Mouse (Mus musculus): Measurements from ENCODE around the gene Klhl35. TPM values are rescaled to one million over a fixed set of nuclear protein-coding genes. Genes with fewer than 3 reads are reported as not detected.

Klhl35 gene
- polyA plus RNA-seq, 1 experiment = 1.1 TPM

GRCm38 (mm10) chr7:99452859-99453258, 12.9 kb upstream of the Klhl35 start:
- Histone ChIP-seq H3K27ac (ENCODE audit: insufficient read depth, low read length) (no peak overlapping the region), H3K4me3 (replicated peaks; ENCODE audit: insufficient read depth, low read depth, low read length) (no peak overlapping the region), H3K4me1 (ENCODE audit: control insufficient read depth, insufficient read depth, low read length) (peaks cover 2% of the 10 kb centered on the region; the same call in 1 of the 2 replicates), H3K27me3 (ENCODE audit: control insufficient read depth, insufficient read depth, low read length) (no peaks in the 10 kb centered on the region)
- TF ChIP-seq CTCF (IDR thresholded peaks at IDR 0.05; ENCODE audit: borderline replicate concordance, insufficient read depth, low read depth, low read length) = no peak
- TF ChIP-seq POLR2A (IDR thresholded peaks at IDR 0.05; ENCODE audit: borderline replicate concordance, insufficient read depth, low read length) = no peak
- DNase-seq = no peak
- 88% methylated on average over 7 of the region's 7 CpGs for WGBS

GRCm38 (mm10) chr7:99454044-99454443, 11.8 kb upstream of the Klhl35 start:
- TF ChIP-seq POLR2A (IDR thresholded peaks at IDR 0.05; ENCODE audit: borderline replicate concordance, insufficient read depth, low read length) = no peak
- no peak for TF ChIP-seq CTCF (IDR thresholded peaks at IDR 0.05; ENCODE audit: borderline replicate concordance, insufficient read depth, low read depth, low read length)
- H3K27me3 ChIP-seq (ENCODE audit: control insufficient read depth, insufficient read depth, low read length) = no peaks in the 10 kb centered on the region
- no peak overlapping the region for H3K4me3 ChIP-seq (replicated peaks; ENCODE audit: insufficient read depth, low read depth, low read length)
- 70% methylated on average over 4 of the region's 4 CpGs for WGBS
- DNase-seq = no peak
- H3K27ac ChIP-seq (ENCODE audit: insufficient read depth, low read length) = no peak overlapping the region
- peaks cover 2% of the 10 kb centered on the region; the same call in 1 of the 2 replicates for H3K4me1 ChIP-seq (ENCODE audit: control insufficient read depth, insufficient read depth, low read length)

GRCm38 (mm10) chr7:99458849-99459248, 7.0 kb upstream of the Klhl35 start:
- WGBS = 95% methylated on average over 8 of the region's 8 CpGs
- no peak overlapping the region for H3K27ac ChIP-seq (ENCODE audit: insufficient read depth, low read length)

GRCm38 (mm10) chr7:99459888-99460652, 5.7 kb upstream of the Klhl35 start:
- H3K27ac ChIP-seq (ENCODE audit: insufficient read depth, low read length) = no peak overlapping the region

More at GRCm38 (mm10) chr7:99458849-99459248, 7.0 kb upstream of the Klhl35 start:
- H3K4me1 ChIP-seq (ENCODE audit: control insufficient read depth, insufficient read depth, low read length) = 0 out of 2 replicates have a peak, but pooled peaks cover 2% of the 10 kb centered on the region
- no peak for DNase-seq
- no peak for TF ChIP-seq CTCF (IDR thresholded peaks at IDR 0.05; ENCODE audit: borderline replicate concordance, insufficient read depth, low read depth, low read length)
- TF ChIP-seq POLR2A (IDR thresholded peaks at IDR 0.05; ENCODE audit: borderline replicate concordance, insufficient read depth, low read length) = no peak
- H3K4me3 ChIP-seq (replicated peaks; ENCODE audit: insufficient read depth, low read depth, low read length) = no peak overlapping the region
- no peaks in the 10 kb centered on the region for H3K27me3 ChIP-seq (ENCODE audit: control insufficient read depth, insufficient read depth, low read length)

GRCm38 (mm10) chr7:99463120-99463519, 2.7 kb upstream of the Klhl35 start:
- DNase-seq = no peak
- Histone ChIP-seq H3K27me3 (ENCODE audit: control insufficient read depth, insufficient read depth, low read length) (no peaks in the 10 kb centered on the region), H3K4me3 (replicated peaks; ENCODE audit: insufficient read depth, low read depth, low read length) (no peak overlapping the region), H3K4me1 (ENCODE audit: control insufficient read depth, insufficient read depth, low read length) (peaks cover 23% of the 10 kb centered on the region), H3K27ac (ENCODE audit: insufficient read depth, low read length) (no peak overlapping the region)
- TF ChIP-seq CTCF (IDR thresholded peaks at IDR 0.05; ENCODE audit: borderline replicate concordance, insufficient read depth, low read depth, low read length) = no peak
- TF ChIP-seq POLR2A (IDR thresholded peaks at IDR 0.05; ENCODE audit: borderline replicate concordance, insufficient read depth, low read length) = no peak
- 91% methylated on average over 2 of the region's 2 CpGs for WGBS

More at GRCm38 (mm10) chr7:99459888-99460652, 5.7 kb upstream of the Klhl35 start:
- TF ChIP-seq CTCF (IDR thresholded peaks at IDR 0.05; ENCODE audit: borderline replicate concordance, insufficient read depth, low read depth, low read length) (no peak), POLR2A (IDR thresholded peaks at IDR 0.05; ENCODE audit: borderline replicate concordance, insufficient read depth, low read length) (no peak)
- H3K27me3 ChIP-seq (ENCODE audit: control insufficient read depth, insufficient read depth, low read length) = no peaks in the 10 kb centered on the region
- DNase-seq = no peak
- no peak overlapping the region for H3K4me3 ChIP-seq (replicated peaks; ENCODE audit: insufficient read depth, low read depth, low read length)
- 70% methylated on average over 15 of the region's 15 CpGs for WGBS
- peaks cover 4% of the 10 kb centered on the region for H3K4me1 ChIP-seq (ENCODE audit: control insufficient read depth, insufficient read depth, low read length)

GRCm38 (mm10) chr7:99467916-99468282, 2.1 kb downstream of the Klhl35 start:
- Histone ChIP-seq H3K27me3 (ENCODE audit: control insufficient read depth, insufficient read depth, low read length) (no peaks in the 10 kb centered on the region), H3K4me3 (replicated peaks; ENCODE audit: insufficient read depth, low read depth, low read length) (peak overlapping the region; percentile 54), H3K4me1 (ENCODE audit: control insufficient read depth, insufficient read depth, low read length) (peaks cover 23% of the 10 kb centered on the region), H3K27ac (ENCODE audit: insufficient read depth, low read length) (peak overlapping the region; percentile 1; the same call in 1 of the 2 replicates)
- DNase-seq = peak; percentile 74 to 84
- 4% methylated on average over 11 of the region's 11 CpGs for WGBS
- TF ChIP-seq CTCF (IDR thresholded peaks at IDR 0.05; ENCODE audit: borderline replicate concordance, insufficient read depth, low read depth, low read length) = no peak
- TF ChIP-seq POLR2A (IDR thresholded peaks at IDR 0.05; ENCODE audit: borderline replicate concordance, insufficient read depth, low read length) = no peak

- TF ChIP-seq CTCF (IDR thresholded peaks at IDR 0.05; ENCODE audit: borderline replicate concordance, insufficient read depth, low read depth, low read length) (no peak), POLR2A (IDR thresholded peaks at IDR 0.05; ENCODE audit: borderline replicate concordance, insufficient read depth, low read length) (no peak)
- Histone ChIP-seq H3K27me3 (ENCODE audit: control insufficient read depth, insufficient read depth, low read length) (no peaks in the 10 kb centered on the region), H3K4me3 (replicated peaks; ENCODE audit: insufficient read depth, low read depth, low read length) (peak overlapping the region; percentile 54), H3K27ac (ENCODE audit: insufficient read depth, low read length) (peak overlapping the region; percentile 1; the same call in 1 of the 2 replicates), H3K4me1 (ENCODE audit: control insufficient read depth, insufficient read depth, low read length) (peaks cover 26% of the 10 kb centered on the region)
- WGBS = 3% methylated on average over 145 of the region's 145 CpGs
- peak; percentile 55 to 57 for DNase-seq
These were observed 2.7 kb downstream of the Klhl35 start for GRCm38 (mm10) chr7:99468283-99469132.
